Mouse (Mus musculus): ENCODE results near the gene Myoz2. TPM values are rescaled to one million over a fixed set of nuclear protein-coding genes. Genes with fewer than 3 reads are reported as not detected.

Myoz2 gene
- total and polyA plus RNA-seq, 3 experiments, result not detected

- Histone ChIP-seq H3K36me3 (replicated peaks in 1 of 2; ENCODE audit: control insufficient read depth in 1 of 2, insufficient read depth in 1 of 2, low read length in 1 of 2) (no peaks in the 10 kb centered on the region), H3K27me3 (replicated peaks) (no peaks in the 10 kb centered on the region), H3K9me3 (replicated peaks; ENCODE audit: low read length) (no peaks in the 10 kb centered on the region), H3K79me2 (replicated peaks; ENCODE audit: control insufficient read depth, extremely low read depth, insufficient read depth, poor library complexity, severe bottlenecking) (no peaks in the 10 kb centered on the region), H3K4me3 (replicated peaks in 1 of 3; ENCODE audit: low read depth in 2 of 3, low read length in 2 of 3, poor library complexity in 1 of 3) (no peak overlapping the region), H3K9ac (ENCODE audit: insufficient read depth, low read depth) (no peak overlapping the region), H3K4me2 (ENCODE audit: insufficient read depth, low read depth, poor library complexity, severe bottlenecking) (no peak overlapping the region), H3K4me1 (ENCODE audit: control insufficient read depth in 1 of 2, insufficient read depth in 2 of 2) (no peaks in the 10 kb centered on the region), H3K27ac (ENCODE audit: insufficient read depth, low read depth) (no peak overlapping the region)
- TF ChIP-seq BHLHE40 (IDR thresholded peaks at IDR 0.05; ENCODE audit: low read depth, low read length), result no peak
- TF ChIP-seq MEF2A (IDR thresholded peaks at IDR 0.05; ENCODE audit: borderline replicate concordance, low read depth, low read length), result peak; percentile 51; the same call in 1 of the 2 replicates
- TF ChIP-seq IRF4 (IDR thresholded peaks at IDR 0.05; ENCODE audit: low read depth, low read length), result 0 out of 2 replicates have a peak, but pooled peaks have one; percentile 21
- peak; percentile 26; the same call in 1 of the 2 replicates for TF ChIP-seq JUN (IDR thresholded peaks at IDR 0.05; ENCODE audit: insufficient read depth, low read depth, low read length)
- peak; percentile 60; the same call in 1 of the 2 replicates for TF ChIP-seq JUND (conservative IDR thresholded peaks at IDR 0.05; ENCODE audit: low read depth, low read length)
- 0 out of 2 replicates have a peak, but pooled peaks have one; percentile 29 for TF ChIP-seq EP300 (IDR thresholded peaks at IDR 0.05; ENCODE audit: low read length)
- in situ Hi-C loops (cut with MboI; ENCODE audit: low pct_ligation_motif_present, low pct_unique_long_range_greater_than_20kb, low sequenced_read_pairs), result no loop called here
- dilution Hi-C loops (cut with MboI; ENCODE audit: extremely low pct_ligation_motif_present, extremely low pct_unique_long_range_greater_than_20kb, low sequenced_read_pairs), result no loop called here
- DNase-seq (ENCODE audit: extremely low read depth), result no peak
These were observed 7.5 kb upstream of the Myoz2 start for GRCm38 (mm10) chr3:123042308-123042707.

- no peak overlapping the region for H3K4me3 ChIP-seq (replicated peaks in 1 of 3; ENCODE audit: low read depth in 2 of 3, low read length in 2 of 3, poor library complexity in 1 of 3)
- H3K9ac ChIP-seq (ENCODE audit: insufficient read depth, low read depth), result no peak overlapping the region
- H3K36me3 ChIP-seq (replicated peaks in 1 of 2; ENCODE audit: control insufficient read depth in 1 of 2, insufficient read depth in 1 of 2, low read length in 1 of 2), result no peaks in the 10 kb centered on the region
- in situ Hi-C loops (cut with MboI; ENCODE audit: low pct_ligation_motif_present, low pct_unique_long_range_greater_than_20kb, low sequenced_read_pairs), result no loop called here
- no peaks in the 10 kb centered on the region for H3K27me3 ChIP-seq (replicated peaks)
- dilution Hi-C loops (cut with MboI; ENCODE audit: extremely low pct_ligation_motif_present, extremely low pct_unique_long_range_greater_than_20kb, low sequenced_read_pairs), result no loop called here
- no peaks in the 10 kb centered on the region for H3K9me3 ChIP-seq (replicated peaks; ENCODE audit: low read length)
- H3K27ac ChIP-seq (ENCODE audit: insufficient read depth, low read depth), result no peak overlapping the region
- no peak for TF ChIP-seq ZKSCAN1 (IDR thresholded peaks at IDR 0.05; ENCODE audit: borderline replicate concordance, low read depth, low read length)
- no peak for TF ChIP-seq CTCF (conservative IDR thresholded peaks at IDR 0.05 in 1 of 2, IDR thresholded peaks at IDR 0.05 in 1 of 2; ENCODE audit: low read depth in 2 of 2, low read length in 2 of 2)
- no peak for TF ChIP-seq ZC3H11A (IDR thresholded peaks at IDR 0.05; ENCODE audit: low read depth, low read length)
- no peak for TF ChIP-seq RAD21 (IDR thresholded peaks at IDR 0.05; ENCODE audit: low read depth, low read length)
- TF ChIP-seq ZMIZ1 (IDR thresholded peaks at IDR 0.05; ENCODE audit: low read depth, low read length), result no peak
- no peak for TF ChIP-seq CHD2 (IDR thresholded peaks at IDR 0.05; ENCODE audit: low read length)
- TF ChIP-seq TBP (conservative IDR thresholded peaks at IDR 0.05; ENCODE audit: low read depth, low read length), result no peak
- no peak for TF ChIP-seq POLR2AphosphoS2 (IDR thresholded peaks at IDR 0.05; ENCODE audit: low read depth, low read length)
- no peak for TF ChIP-seq PAX5 (IDR thresholded peaks at IDR 0.05; ENCODE audit: low read length)
- H3K4me2 ChIP-seq (ENCODE audit: insufficient read depth, low read depth, poor library complexity, severe bottlenecking), result no peak overlapping the region
- no peaks in the 10 kb centered on the region for H3K79me2 ChIP-seq (replicated peaks; ENCODE audit: control insufficient read depth, extremely low read depth, insufficient read depth, poor library complexity, severe bottlenecking)
- no peak for DNase-seq (ENCODE audit: extremely low read depth)
- no peaks in the 10 kb centered on the region for H3K4me1 ChIP-seq (ENCODE audit: control insufficient read depth in 1 of 2, insufficient read depth in 2 of 2)
These were observed 1.0 kb downstream of the Myoz2 start for GRCm38 (mm10) chr3:123033804-123034203.

All from CH12.LX (cell line).